Mouse (Mus musculus): ENCODE results near the gene Nsf.

Nsf gene

DNA sequence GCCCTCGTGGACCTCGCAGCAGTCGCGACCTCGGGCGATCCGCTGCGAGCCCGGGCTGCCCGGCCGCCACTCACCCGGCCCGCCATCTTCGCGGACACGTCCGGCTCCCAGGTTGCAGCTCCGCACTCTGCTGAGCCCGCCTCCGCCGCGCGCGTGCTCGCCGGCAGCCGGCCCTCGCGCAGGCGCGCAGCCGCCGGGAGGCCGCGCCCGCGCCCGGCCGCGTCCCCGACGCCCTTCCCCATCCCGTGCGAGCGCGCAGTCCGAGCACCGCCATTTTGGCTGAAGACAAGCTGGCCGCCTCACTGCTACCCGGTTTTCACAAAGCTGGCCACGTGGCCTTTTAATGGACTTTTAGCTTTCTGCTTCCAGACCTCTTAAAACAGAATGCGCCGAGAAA is at the start of gene Nsf:
TSS of gene Nsf (minus strand) at position 161 of the 397 bp plus-strand sequence.
- peak; percentile 86 to 87 for DNase-seq (ENCODE audit: low spot score in 2 of 2)

DNA sequence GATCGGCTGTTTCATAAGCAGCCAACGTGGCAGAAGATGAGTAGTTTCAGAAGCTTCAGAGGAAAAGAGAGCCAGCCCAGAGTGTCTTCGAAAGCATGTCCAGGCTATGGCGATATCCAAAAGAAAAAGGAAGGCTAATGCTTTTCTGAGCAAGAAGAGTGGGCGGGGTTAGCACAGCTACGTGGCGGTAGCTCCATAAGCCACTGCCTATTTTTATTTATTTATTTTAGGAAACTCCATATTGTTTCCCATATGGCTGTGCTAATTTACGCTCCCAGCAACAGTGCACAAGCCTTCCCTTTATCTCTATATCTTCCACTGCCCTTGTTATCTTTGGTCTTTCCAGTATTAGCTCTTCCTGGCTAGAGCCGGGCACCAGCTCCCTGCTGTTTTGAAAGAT is 49.5 kb upstream of the Nsf start:
- no peak for DNase-seq (ENCODE audit: low spot score in 2 of 2)

DNA sequence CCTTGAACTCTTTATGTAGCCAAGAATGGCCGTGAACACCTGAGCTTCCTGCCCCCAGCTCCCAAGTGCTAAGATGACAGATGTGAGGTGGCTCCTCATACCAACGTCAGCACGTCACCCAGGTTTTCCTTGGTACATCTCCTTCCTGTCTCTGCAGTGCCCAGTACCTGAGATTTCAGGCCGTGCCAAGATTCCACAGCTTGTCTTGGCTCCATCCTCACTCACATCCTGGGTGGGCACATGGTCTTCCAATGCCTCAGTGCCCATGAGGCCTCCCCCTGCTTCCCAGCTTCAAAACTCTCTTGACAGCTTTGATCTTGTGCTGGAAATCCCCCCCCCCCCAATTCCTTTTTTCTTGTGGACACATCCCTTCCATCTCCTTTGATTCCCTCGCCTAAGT is 48.3 kb upstream of the Nsf start:
- no peak for DNase-seq (ENCODE audit: low spot score in 2 of 2)

DNA sequence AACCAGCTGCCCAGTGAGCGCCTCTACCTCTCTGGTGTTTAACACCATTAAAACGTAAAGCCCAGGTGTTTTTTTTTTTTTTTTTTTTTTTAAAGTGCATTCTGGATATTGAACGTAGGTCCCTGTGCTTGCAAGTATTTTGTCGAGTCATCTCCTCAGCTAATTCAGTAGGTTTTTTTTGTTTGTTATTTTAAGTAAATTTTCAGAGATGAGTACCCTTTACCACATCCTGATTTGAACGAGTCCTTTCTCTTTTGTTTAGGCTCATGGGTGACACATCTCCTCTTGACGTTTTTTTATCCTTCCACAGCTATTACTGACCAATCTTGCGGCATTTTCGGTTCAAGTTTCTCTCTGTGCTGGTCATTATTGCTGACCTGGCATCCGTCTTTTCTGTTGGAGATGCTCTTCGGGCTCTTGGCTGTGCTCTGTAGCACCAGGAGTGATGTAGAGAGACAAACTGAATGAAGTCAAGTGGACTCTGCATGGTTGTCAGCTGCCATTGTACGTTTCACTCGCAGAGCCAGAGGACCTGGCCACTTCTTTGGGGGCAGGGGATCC is 47.6 kb upstream of the Nsf start:
- DNase-seq (ENCODE audit: low spot score in 2 of 2), result no peak

DNA sequence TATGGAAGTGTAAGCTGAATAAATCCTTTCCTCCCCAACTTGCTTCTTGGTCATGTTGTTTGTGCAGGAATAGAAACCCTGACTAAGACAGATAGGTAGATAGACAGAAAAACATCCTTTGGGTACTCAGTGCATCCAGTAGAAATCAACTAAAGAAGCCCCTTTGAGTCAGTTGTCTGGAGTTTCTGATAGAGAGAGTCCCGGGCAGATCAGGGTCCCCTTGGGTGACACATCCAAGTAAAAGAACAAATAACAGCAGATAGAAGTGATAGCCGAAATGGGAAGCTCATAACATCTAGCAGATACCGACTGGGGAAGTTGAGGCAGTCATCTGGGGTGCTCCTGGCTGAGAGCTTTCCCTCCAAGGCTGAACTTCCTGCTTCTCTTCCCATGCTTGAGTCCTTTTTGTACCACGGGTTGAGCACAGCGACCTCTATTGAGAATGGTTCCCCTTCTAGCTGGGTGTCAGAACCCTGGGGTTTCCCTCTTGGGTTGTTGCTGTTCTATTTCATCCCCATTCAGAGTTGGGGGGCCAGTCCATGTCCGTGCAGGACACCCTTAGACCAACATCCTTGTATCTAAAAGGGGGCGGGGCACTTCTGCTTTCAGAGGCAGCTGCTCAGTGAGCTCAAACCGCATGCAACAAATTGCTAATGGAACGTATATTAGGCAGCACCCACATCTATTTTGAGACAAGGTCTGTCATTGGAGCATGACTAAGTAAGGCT is 47.0 kb upstream of the Nsf start:
- peak; percentile 40 to 73 for DNase-seq (ENCODE audit: low spot score in 2 of 2)

DNA sequence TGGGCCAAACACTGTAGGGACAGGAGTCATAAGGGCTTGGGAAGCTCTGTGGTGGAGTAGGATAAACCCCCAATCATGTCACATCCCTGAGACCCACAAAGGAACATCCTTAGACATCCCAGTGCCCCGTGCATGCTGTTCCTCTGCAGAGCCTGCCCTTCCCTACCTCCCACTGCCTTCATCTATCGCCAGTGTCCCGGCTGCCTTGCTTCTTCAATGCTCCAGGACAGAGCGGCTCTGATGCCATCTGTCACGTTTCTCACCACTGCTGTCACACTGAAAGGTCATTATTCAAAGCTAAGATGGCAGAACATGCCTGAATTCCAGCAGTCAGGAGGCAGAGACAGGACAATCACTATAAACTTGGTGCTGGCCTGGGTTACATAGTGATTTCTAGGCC is 44.9 kb upstream of the Nsf start:
- no peak for DNase-seq (ENCODE audit: low spot score in 2 of 2)

DNA sequence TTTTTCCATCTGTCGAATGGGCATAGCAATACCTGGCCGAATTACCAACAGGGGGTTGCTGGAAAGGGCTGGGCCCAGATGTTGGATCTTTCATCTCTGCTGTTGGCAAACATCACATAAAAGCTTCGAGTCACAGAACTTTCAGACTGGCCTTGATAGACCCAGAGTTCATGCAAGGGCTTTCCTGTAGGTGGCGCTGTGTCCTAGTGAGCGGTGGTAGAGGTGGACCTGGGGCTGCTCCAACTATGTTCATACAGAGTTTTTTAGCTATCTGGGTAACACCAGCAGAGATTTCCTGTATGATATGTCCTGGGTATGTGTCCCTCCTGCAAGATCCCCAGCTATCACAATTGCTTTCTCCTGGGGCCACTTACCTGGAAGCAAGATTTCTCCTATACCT is 43.5 kb upstream of the Nsf start:
- DNase-seq (ENCODE audit: low spot score in 2 of 2), result no peak

DNA sequence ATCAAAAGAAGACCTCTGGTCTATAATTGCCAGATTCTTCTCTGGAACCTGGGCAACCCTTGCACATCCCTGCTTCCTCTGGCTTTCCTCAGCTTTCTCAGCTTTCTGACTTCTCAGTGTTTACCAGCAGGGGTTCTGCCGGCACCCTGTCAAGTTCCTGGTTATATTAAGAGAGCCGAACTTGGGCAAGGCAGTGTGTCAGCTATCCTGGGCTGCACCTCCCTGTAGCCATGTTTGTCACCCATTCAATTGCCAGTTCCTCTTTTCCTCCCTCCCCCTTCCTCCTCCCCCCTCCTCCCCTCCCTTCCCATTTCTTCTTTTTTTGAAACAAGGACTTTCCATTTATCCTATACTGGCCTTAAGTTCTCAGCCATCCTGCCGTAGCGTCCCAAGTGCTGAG is 38.8 kb upstream of the Nsf start:
- DNase-seq (ENCODE audit: low spot score in 2 of 2), result no peak

DNA sequence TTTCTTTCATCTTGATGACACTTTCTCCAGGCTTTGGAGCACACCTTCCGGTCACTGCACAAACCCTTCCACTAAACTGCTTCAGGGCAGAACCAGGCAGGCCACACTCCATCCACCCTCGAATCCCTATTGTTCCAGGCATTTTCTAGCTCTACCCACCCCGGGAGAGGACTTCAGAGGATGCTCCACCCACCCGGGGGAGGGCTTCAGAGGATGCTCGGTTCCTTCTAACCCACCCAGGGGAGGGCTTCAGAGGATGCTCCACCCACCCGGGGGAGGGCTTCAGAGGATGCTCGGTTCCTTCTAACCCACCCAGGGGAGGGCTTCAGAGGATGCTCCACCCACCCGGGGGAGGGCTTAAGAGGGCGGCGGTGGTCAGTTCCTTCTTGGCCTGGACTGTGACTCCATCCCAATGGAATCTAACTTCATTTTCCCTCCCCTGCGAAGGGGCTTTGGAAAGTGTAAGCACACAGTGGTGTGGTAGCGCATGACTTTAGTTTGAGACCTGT is 36.2 kb upstream of the Nsf start:
- peak; percentile 29 to 35 for DNase-seq (ENCODE audit: low spot score in 2 of 2)

DNA sequence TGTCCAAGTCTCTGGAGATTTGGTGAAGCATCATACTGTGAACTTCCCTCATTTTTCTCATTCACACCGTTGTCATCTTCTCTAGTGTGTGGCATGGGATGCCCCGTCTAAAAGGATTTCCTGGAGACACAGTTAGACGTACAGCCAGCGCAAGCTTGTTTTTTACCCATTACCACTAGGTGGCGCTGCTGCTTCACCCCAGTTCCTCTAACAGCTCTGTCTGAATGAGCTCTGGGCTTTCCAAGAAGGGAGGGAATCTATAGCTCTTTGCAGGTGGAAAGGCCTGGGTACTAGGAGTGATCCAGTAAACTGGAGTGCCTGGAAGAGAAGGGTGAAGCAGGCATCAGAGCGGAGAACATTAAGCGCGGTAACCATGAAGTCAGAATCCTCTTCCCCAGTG is 33.6 kb upstream of the Nsf start:
- peak; percentile 17 to 65 for DNase-seq (ENCODE audit: low spot score in 2 of 2)

DNA sequence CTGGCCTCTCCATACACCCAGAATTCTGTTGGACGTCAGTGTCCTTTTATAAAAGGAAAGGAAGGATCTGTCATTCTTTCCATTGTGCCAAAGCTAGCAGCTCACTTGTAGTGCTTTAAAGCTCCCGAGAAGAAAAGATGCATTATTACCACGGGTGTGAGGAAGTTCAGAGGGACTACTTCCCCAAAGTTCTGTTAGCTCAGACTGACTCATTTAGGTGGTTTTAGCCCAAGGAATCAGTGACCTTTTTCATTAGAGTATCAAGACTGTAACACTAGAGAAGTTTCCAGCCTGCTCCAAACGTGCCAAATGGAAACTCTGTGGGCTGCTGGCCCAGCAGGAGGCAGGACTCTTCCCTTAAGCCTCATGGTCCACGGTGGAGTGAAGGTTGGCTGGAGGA is 30.2 kb upstream of the Nsf start:
- DNase-seq (ENCODE audit: low spot score in 2 of 2), result no peak

DNA sequence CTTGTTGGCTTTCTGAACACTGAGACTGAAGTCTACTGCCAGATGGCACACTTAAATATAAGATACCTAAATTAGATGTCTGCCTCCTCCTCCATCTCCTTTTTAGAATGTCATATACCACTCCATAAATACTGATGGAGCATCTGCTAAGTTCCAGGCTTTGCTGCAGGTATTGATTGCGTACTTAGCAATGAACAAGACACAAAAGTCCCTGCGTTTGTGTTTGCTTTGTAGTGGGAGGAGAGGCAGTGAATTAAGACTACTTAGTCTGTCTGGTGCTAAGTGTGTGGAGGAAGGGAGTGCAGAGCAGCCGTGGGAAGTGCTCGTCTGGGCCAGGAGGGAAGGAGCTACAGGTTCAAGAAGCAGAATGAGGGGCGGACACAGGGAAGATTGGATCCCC is 28.0 kb upstream of the Nsf start:
- DNase-seq (ENCODE audit: low spot score in 2 of 2), result no peak

DNA sequence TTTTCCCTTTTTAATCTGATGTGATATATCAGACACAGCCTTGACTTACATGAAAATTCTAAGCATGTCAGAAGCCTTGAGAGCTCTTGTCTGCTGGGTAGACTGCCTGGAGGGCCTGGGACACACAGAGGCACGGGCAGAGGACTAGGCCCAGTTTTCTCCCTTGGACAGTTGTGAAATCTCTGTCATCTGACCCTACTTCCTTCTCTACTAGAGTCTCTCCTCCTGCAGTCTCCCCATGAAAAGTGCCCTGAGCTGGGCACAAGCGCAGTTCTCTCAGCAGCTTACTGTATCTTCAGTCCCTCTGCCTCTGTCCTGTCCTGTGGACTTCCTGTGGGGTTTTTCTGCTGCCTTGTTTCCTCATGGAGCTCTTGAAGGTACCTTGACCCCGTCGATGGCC is 25.5 kb upstream of the Nsf start:
- peak in 1 of 2 experiments; percentile 29 for DNase-seq (ENCODE audit: low spot score in 2 of 2)

DNA sequence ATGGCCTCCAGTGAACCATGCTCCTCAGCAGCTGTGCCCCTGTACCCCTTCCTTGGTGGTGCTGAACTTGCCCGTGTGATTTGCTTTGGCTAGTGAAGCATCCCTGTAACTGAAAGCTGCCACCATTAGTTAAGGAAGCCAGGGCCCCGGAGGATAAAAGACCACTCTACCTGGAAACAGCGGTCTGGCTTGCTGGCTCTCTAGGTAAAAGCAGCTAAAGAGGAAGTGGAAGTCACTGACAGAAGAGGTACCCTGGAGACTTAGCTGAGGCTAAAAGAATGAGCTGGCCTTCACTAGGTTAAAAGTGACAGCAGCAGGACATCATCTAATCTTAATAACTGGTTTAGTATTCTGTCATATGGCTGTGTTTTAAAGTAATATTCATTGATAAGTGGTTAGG is 17.0 kb upstream of the Nsf start:
- no peak for DNase-seq (ENCODE audit: low spot score in 2 of 2)

DNA sequence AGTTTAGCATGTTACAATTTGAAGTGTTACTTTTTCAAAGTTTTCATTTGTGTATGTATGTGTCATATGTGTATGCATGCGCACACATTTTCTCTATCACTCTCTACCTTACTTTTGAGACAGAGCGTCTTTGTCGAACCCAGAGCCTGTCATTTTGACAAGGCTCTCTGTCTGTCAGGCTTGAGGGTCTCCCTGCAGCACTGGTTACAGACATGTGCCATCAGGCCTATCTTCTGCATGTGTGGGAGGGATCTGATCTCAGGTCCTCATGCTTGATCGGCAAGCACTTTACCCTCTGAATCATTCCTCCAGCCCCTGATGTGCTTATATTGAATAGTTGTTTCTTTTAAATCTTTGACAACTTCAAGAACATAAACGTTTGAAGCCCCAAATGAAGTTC is 15.4 kb upstream of the Nsf start:
- DNase-seq (ENCODE audit: low spot score in 2 of 2), result no peak

DNA sequence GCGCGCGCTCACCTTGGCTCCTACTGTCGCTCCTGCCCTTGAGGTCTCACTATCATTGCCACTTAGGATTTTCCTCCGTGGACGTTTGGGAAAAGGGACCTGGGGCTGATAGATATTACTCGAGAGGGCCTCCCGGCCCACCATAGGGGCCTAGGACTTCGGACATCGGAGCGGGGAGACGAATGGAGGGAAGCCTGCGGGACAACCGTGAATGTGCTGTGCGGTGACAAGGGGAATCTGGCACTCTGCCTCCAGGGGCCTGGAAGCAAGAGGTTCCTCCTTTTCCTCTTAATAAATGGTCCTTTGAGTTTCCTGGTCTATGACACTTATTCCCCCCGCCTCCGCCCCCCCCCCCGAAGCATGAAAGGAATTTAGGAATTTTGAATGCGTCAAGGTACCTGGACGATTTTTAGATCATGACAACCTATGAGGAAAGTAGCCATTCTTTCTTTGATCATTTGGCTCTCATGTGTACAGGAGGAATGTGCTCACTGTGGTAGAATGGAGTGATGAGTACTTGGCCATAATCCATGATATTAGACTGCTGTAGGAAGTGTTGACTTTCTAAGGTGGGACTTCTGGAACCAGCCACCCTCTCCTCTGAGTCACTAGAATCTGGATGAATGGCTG is 13.4 kb upstream of the Nsf start:
- DNase-seq (ENCODE audit: low spot score in 2 of 2), result no peak

DNA sequence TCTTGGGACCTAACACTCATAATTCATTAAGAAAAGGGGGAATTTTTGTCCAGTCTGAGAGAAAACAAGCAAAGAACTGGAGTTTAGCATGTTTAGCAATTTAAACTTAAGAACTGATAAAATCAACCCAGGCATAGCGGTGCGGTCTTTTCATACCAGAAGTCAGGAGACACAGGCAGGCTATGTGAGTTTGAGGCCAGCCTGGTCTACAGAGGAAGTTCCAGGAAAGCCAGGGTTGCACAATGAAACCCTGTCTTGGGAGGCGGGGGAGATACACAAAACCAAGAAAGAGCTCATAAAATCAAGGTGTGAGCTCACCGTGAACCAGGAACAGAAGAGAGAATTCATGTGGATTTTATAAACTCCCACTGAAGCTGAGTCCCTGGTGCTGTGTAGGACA is 3.0 kb upstream of the Nsf start:
- DNase-seq (ENCODE audit: low spot score in 2 of 2), result no peak

DNA sequence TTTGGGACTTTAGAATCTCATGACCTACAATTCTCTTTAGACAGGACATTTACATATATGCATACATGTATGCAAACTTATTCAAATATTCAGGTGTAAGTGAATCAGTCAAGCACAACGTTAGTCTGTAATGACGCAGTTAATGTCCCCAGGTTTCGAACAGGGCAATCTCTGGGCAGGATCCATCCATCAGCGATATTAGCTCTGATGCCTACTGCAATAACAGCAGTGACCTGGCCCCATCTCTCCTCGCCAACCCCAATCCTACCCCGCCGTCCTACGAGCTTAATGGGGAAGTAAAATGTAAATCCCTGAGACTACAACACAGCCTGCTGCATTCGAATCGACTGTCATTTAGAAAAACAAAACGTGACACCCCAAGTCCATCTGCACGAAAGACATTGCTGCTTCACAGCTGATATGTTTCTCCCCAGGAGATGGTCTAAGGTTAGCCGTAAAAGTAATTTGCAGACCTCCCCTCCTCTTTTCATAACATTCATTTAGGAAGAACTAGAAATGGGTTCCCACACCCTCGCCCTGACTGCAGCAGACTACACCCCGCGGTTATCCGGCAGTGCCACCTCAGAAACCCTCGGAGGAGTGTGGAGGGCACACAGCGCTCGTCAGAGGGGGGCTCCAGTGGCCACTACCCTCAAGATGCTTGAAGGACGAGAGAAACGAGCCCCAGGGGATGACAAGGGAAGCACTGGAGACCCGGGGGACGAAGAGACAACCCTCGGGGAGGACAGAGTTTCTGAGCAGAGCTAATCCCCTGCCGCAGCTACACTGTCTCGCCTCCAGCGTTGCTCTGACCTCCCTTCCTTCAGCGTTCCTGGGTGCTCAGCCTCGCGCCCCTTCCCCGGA is 592 bp downstream of the Nsf start:
- peak in 1 of 2 experiments; percentile 10 for DNase-seq (ENCODE audit: low spot score in 2 of 2)

DNA sequence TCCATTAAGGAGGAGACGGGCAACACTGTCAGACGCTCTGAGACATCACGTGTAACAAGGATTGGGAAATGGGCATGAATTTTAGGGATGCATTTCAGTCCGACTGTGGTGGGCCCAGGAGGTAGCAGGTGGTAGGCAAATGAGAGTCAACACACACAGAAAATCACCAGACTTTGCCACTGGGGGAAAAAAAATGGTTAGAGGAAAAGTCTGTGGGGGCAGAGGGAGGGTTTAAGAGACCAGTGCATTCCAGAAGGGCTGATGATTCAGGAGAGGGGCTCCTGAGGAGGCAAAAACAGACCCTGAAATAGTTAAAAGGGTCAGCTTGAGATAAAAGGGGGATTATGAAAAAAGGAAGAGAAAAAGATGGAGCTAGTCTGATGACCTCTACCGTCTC is 1.2 kb downstream of the Nsf start:
- DNase-seq (ENCODE audit: low spot score in 2 of 2), result no peak

DNA sequence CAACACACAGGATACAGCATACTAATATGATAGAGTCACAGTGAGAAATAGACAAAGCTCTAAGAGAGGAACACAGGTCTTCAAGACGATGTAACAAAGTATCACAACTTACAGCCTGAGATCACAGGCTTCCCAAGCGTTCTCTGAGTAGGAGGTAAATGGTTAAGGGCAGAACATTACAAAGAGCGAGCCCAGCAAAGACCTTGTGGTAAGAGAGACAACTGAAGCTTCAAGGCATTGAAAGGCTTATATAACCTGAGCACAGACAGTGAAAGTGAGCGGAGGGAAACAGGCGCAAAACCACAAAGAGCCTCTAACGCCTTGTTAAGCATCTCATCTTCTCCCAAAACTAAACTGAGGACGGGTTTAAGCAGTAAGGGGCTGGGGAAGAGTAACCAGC is 2.8 kb downstream of the Nsf start:
- no peak for DNase-seq (ENCODE audit: low spot score in 2 of 2)

DNA sequence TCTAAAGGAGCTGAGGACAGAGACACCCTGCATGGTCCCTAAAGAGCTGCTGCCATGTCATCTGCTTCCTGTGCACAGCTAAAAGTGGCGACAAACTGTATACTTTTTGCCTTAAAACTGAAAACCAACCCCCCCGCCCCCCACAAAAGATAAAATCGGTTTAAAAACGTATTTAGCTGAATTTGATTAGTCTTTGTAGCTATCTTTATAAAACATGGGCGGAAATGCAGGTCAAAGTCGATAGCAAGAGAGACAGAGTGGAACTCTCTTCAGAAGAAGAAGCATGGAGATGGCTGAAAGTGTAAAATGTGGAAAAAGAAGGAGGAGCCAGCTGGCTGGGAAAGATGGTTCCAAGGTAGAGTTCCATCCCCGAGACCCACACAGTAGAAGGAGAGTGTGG is 4.9 kb downstream of the Nsf start:
- no peak for DNase-seq (ENCODE audit: low spot score in 2 of 2)

DNA sequence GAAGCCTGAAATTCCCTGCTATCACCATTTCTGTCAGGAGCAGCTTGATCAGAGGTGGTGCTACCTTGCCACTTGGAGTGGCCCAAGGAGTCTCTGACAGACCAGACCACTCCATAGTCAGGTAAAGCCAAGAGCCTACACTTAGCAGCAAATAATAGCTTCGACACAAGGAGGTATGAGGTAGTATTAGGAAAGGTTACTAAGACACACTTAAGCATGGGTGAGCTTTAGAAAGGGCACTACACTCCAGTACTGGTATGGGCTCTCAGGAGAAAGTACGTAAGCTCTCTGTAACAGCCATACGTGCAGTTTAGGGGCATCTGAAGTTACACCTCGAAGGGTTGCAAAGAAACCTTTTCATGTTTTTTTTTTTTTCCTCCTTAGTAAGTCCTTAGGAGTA is 11.1 kb downstream of the Nsf start:
- no peak for DNase-seq (ENCODE audit: low spot score in 2 of 2)
